Mouse (Mus musculus) lung, postnatal 0 days (tissue): ENCODE measurements around the gene Shc3. TPM values are rescaled to one million over a fixed set of nuclear protein-coding genes. Genes with fewer than 3 reads are reported as not detected.

Experiments used
- ATAC-seq: fragments of 200-750 bp; cut with Nextera tagmentation; 2 replicates; pipeline ENCODE4 v1.8.0; 2017; ENCODE audit warnings: moderate library complexity
- DNase-seq: peaks from one replicate; pipeline ENCODE4 v3.0.0-alpha.2; 2016; ENCODE audit warnings: low spot score
- H3K27ac ChIP-seq: fragments of 300-500 bp; sonication (generic); 2 replicates; pipeline ENCODE4 v1.5.1; 2014; ENCODE audit warnings: antibody characterized with exemption, mild to moderate bottlenecking, low read length, mixed read lengths
- H3K27me3 ChIP-seq: fragments of 300-500 bp; sonication (generic); replicated peaks from 2 replicates; pipeline ENCODE4 v1.6.1; 2014; ENCODE audit warnings: low read length, mixed read lengths; ENCODE audit not compliant: insufficient read depth
- H3K36me3 ChIP-seq: fragments of 300-500 bp; sonication (generic); 2 replicates; pipeline ENCODE4 v1.6.1; 2014; ENCODE audit warnings: low read length, mixed read lengths; ENCODE audit not compliant: insufficient read depth
- H3K4me1 ChIP-seq: fragments of 300-500 bp; sonication (generic); 2 replicates; pipeline ENCODE4 v1.6.1; 2014; ENCODE audit warnings: antibody characterized with exemption, low read depth, low read length, mixed read lengths; ENCODE audit not compliant: insufficient read depth
- H3K4me2 ChIP-seq: fragments of 300-500 bp; sonication (generic); replicated peaks from 2 replicates; pipeline ENCODE4 v1.6.1; 2014; ENCODE audit warnings: low read depth, mild to moderate bottlenecking, low read length, moderate library complexity, mixed read lengths
- H3K4me3 ChIP-seq: fragments of 300-500 bp; sonication (generic); 2 replicates; pipeline ENCODE4 v1.5.1; 2014; ENCODE audit warnings: low read depth, low read length
- H3K9ac ChIP-seq: fragments of 300-500 bp; sonication (generic); replicated peaks from 2 replicates; pipeline ENCODE4 v1.6.1; 2014; ENCODE audit warnings: low read depth, mild to moderate bottlenecking
- H3K9me3 ChIP-seq: fragments of 300-500 bp; sonication (generic); 2 replicates; pipeline ENCODE4 v1.6.1; 2016; ENCODE audit warnings: low read length, mixed read lengths
- CTCF ChIP-seq: IDR thresholded peaks from 2 replicates; pipeline ENCODE4 v1.5.1; 2016; ENCODE audit warnings: antibody characterized with exemption, mild to moderate bottlenecking
- EP300 ChIP-seq: IDR thresholded peaks from 2 replicates; pipeline ENCODE4 v1.6.1; 2016; ENCODE audit warnings: antibody characterized with exemption, mild to moderate bottlenecking, control low read depth
- WGBS: fragments of 180-500 bp; shearing (Covaris S2); extraction: QIAGEN DNeasy Blood & Tissue Kit; methylation state at CpG from one replicate; pipeline ENCODE4 v1.1.7; 2014; 5-methylcytosine and 5-hydroxymethylcytosine counted together
- polyA plus RNA-seq: library from polyadenylated mRNA; unstranded; fragments of >200 nt; fragmentation: Nextera tagmentation; extraction: Ambion mirVana; gene quantifications from 2 replicates; pipeline ENCODE4 v1.2.1, GENCODE M21; 2015

The Shc3 gene
- polyA plus RNA-seq, 1 experiment from 2014 or later = 0.12 TPM

DNA sequence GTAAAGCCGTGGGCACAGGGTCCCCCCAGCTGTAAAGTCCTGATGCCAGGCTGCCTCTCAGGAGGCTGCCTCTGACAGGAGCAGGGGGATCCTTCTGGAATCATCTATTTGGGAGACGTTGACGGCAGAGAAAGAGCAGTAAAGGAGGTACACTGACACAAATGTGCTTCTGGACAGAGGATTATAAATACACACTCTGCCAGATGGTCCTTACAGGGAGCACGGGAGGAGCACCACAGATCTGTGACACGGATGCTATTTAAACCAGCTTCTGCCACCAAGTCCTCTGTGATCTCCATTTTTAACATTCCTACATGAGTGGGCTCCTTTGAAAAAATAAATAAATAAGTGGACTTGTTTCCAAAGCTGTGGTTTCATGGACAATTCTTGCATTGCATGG lies 63.5 kb downstream of the Shc3 start:
- no peak for TF ChIP-seq EP300
- TF ChIP-seq CTCF = no peak
- no peaks in the 10 kb centered on the region for H3K36me3 ChIP-seq
- H3K9me3 ChIP-seq = no peaks in the 10 kb centered on the region
- H3K27ac ChIP-seq = no peak overlapping the region
- H3K4me1 ChIP-seq = no peaks in the 10 kb centered on the region
- ATAC-seq = no peak
- WGBS = 72% methylated on average over 5 of the region's 5 CpGs
- H3K27me3 ChIP-seq = no peaks in the 10 kb centered on the region
- H3K9ac ChIP-seq = no peak overlapping the region
- no peak overlapping the region for H3K4me3 ChIP-seq
- no peak overlapping the region for H3K4me2 ChIP-seq
- DNase-seq = no peak

DNA sequence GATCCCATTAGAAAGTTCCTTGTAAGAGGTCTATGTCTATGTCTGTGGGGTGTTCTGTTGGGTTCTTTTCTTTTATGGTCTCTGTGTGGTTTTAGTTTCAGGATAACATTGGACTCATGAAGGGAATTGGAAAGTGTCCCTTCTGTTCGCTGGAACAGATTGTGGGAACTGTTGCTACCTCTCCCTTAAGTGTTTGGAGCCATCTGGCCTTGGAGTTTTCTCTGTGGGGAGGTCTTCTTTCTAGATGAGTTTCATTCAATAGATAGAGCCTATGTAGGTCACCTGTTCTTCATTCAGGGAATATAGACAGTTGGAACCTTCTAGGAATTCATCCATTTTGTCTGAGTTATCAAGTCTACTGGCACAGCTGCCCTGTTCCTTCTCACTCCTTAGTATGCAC lies 69.5 kb downstream of the Shc3 start:
- 79% methylated on average over 1 of the region's 1 CpGs for WGBS
- no peaks in the 10 kb centered on the region for H3K27me3 ChIP-seq
- H3K4me1 ChIP-seq = no peaks in the 10 kb centered on the region
- H3K9ac ChIP-seq = no peak overlapping the region
- no peaks in the 10 kb centered on the region for H3K36me3 ChIP-seq
- no peak overlapping the region for H3K27ac ChIP-seq
- DNase-seq (no peak), ATAC-seq (no peak)
- H3K4me2 ChIP-seq = no peak overlapping the region
- no peaks in the 10 kb centered on the region for H3K9me3 ChIP-seq
- no peak overlapping the region for H3K4me3 ChIP-seq
- no peak for TF ChIP-seq EP300

DNA sequence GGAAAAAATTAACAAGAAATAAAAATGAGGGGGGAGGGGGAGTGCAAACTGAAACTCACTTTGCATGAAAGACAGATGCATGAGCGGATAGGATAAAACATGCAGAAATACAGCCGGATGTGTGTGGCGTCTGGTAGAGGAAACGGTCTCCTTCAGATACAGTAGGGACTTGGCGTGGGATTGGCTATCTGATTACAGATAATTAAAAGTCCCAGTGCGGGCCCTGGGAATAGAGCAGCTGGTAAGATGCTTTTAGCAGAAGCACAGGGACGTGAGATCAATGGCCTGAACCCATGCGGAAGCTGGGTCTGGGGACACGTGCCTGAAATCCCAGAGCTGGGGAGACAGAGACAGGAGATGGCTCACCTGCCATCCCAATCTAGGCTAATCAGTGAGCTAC lies 75.5 kb downstream of the Shc3 start:
- TF ChIP-seq EP300 (no peak), CTCF (no peak)
- no peaks in the 10 kb centered on the region for H3K9me3 ChIP-seq
- no peak overlapping the region for H3K4me3 ChIP-seq
- DNase-seq (no peak), ATAC-seq (no peak)
- WGBS = 91% methylated on average over 9 of the region's 9 CpGs
- no peak overlapping the region for H3K4me2 ChIP-seq
- no peaks in the 10 kb centered on the region for H3K27me3 ChIP-seq
- no peaks in the 10 kb centered on the region for H3K36me3 ChIP-seq
- H3K27ac ChIP-seq = no peak overlapping the region
- H3K4me1 ChIP-seq = no peaks in the 10 kb centered on the region
- no peak overlapping the region for H3K9ac ChIP-seq

- Histone ChIP-seq H3K4me1 (no peaks in the 10 kb centered on the region), H3K27ac (no peak overlapping the region), H3K36me3 (no peaks in the 10 kb centered on the region), H3K9me3 (no peaks in the 10 kb centered on the region), H3K27me3 (no peaks in the 10 kb centered on the region), H3K4me3 (no peak overlapping the region), H3K9ac (no peak overlapping the region), H3K4me2 (no peak overlapping the region)
- DNase-seq = no peak
- ATAC-seq = no peak
- 51% methylated on average over 8 of the region's 8 CpGs for WGBS
- TF ChIP-seq EP300 = no peak
- no peak for TF ChIP-seq CTCF
Observed at GRCm38 (mm10) chr13:51491649-51492435, 77.4 kb downstream of the Shc3 start.

DNA sequence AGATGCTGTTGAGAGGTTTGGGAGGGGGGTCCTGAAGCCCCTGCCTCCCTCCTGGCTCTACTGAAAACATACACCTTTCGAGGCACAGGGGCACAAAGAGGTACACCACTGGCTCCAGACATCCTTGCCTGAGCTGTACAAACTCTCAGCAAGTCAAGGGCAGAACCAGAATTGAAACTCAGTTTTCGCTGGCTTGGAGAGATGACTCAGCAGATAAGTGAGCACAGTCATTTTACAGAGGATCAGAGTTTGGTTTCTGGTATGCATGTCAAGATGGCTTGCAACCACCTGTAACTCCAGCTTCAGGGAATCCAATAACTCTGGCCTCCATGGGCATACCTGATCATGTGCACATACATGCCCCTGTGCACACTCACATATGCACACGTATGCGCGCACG lies 79.0 kb downstream of the Shc3 start:
- TF ChIP-seq CTCF (no peak), EP300 (no peak)
- Histone ChIP-seq H3K4me3 (no peak overlapping the region), H3K4me1 (no peaks in the 10 kb centered on the region), H3K27me3 (no peaks in the 10 kb centered on the region), H3K36me3 (no peaks in the 10 kb centered on the region), H3K4me2 (no peak overlapping the region), H3K9me3 (no peaks in the 10 kb centered on the region), H3K9ac (no peak overlapping the region), H3K27ac (no peak overlapping the region)
- DNase-seq (no peak), ATAC-seq (no peak)
- 87% methylated on average over 6 of the region's 6 CpGs for WGBS

DNA sequence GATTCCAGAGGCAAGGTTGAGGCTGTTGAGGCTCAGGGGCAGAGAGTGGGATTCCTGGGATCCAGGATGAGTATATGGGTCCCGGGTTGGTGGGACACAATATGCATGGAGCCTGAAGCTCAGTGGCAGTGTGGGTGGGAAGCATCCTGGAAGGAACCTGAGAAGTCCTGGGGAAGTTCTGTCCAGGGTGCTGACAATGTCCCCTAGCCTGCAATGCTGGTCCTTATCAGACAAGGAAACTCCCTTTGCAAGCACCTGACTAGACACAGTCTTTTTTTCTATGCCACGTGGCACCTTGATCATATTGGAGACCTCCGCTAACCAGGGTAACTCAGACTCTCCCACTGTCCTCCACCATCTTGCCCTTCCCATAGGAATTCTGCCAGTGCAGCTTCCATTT lies 80.3 kb downstream of the Shc3 start:
- Histone ChIP-seq H3K9me3 (no peaks in the 10 kb centered on the region), H3K4me1 (no peaks in the 10 kb centered on the region), H3K27ac (no peak overlapping the region), H3K27me3 (no peaks in the 10 kb centered on the region), H3K9ac (no peak overlapping the region), H3K4me3 (no peak overlapping the region), H3K4me2 (no peak overlapping the region), H3K36me3 (no peaks in the 10 kb centered on the region)
- ATAC-seq (no peak), DNase-seq (no peak)
- TF ChIP-seq EP300 (no peak), CTCF (no peak)
- 63% methylated on average over 3 of the region's 3 CpGs for WGBS

- Histone ChIP-seq H3K9ac (no peak overlapping the region), H3K9me3 (no peaks in the 10 kb centered on the region), H3K4me3 (no peak overlapping the region), H3K36me3 (no peaks in the 10 kb centered on the region), H3K4me1 (no peaks in the 10 kb centered on the region), H3K4me2 (no peak overlapping the region), H3K27me3 (no peaks in the 10 kb centered on the region), H3K27ac (no peak overlapping the region)
- no peak for ATAC-seq
- TF ChIP-seq EP300 (no peak), CTCF (no peak)
- WGBS = 74% methylated on average over 9 of the region's 9 CpGs
- DNase-seq = no peak
Observed at GRCm38 (mm10) chr13:51485291-51485690, 83.9 kb downstream of the Shc3 start.
